Mouse (Mus musculus): ENCODE data around the gene Tfap4.

- TF ChIP-seq FLI1 (IDR thresholded peaks at IDR 0.05; ENCODE audit: low read length), result no peak
- no peak for TF ChIP-seq GATA1 (IDR thresholded peaks at IDR 0.05; ENCODE audit: borderline replicate concordance, low read length)
Observed at GRCm38 (mm10) chr16:4523313-4524004, 36.2 kb downstream of the Tfap4 start.

Measured in megakaryocyte, embryonic 14.5 days (primary cell).